Mouse (Mus musculus): Measurements from ENCODE around the gene Reln.

The Reln gene

GRCm38 (mm10) chr5:22094984-22095383, 249.5 kb downstream of the Reln start:
- DNase-seq: no peak

GRCm38 (mm10) chr5:22094043-22094442, 250.5 kb downstream of the Reln start:
- no peak for DNase-seq

- no peak for DNase-seq
These were observed 251.2 kb downstream of the Reln start for GRCm38 (mm10) chr5:22093157-22093865.

GRCm38 (mm10) chr5:22080468-22080986, 264.0 kb downstream of the Reln start:
- DNase-seq: no peak

- DNase-seq: no peak
These were observed 269.5 kb downstream of the Reln start for GRCm38 (mm10) chr5:22074971-22075370.

- no peak for DNase-seq
These were observed 271.9 kb downstream of the Reln start for GRCm38 (mm10) chr5:22072591-22072990.

GRCm38 (mm10) chr5:22059251-22059650, 285.3 kb downstream of the Reln start:
- no peak for DNase-seq

GRCm38 (mm10) chr5:22041825-22042224, 302.7 kb downstream of the Reln start:
- no peak for DNase-seq

GRCm38 (mm10) chr5:22039375-22040149, 304.9 kb downstream of the Reln start:
- DNase-seq: no peak

- no peak for DNase-seq
These were observed 309.3 kb downstream of the Reln start for GRCm38 (mm10) chr5:22035201-22035600.

GRCm38 (mm10) chr5:22033039-22033438, 311.5 kb downstream of the Reln start:
- no peak for DNase-seq

- no peak for DNase-seq
These were observed 312.8 kb downstream of the Reln start for GRCm38 (mm10) chr5:22031653-22032052.

- no peak for DNase-seq
These were observed 316.1 kb downstream of the Reln start for GRCm38 (mm10) chr5:22028379-22028778.

- DNase-seq: no peak
These were observed 317.1 kb downstream of the Reln start for GRCm38 (mm10) chr5:22027240-22027875.

- DNase-seq: no peak
These were observed 318.8 kb downstream of the Reln start for GRCm38 (mm10) chr5:22025746-22026145.

GRCm38 (mm10) chr5:22024108-22024507, 320.4 kb downstream of the Reln start:
- DNase-seq: no peak

GRCm38 (mm10) chr5:22017896-22018295, 326.6 kb downstream of the Reln start:
- DNase-seq: no peak

- no peak for DNase-seq
These were observed 330.0 kb downstream of the Reln start for GRCm38 (mm10) chr5:22014459-22014858.

GRCm38 (mm10) chr5:22009142-22009541, 335.4 kb downstream of the Reln start:
- no peak for DNase-seq

GRCm38 (mm10) chr5:22007304-22008059, 337.0 kb downstream of the Reln start:
- DNase-seq: no peak

GRCm38 (mm10) chr5:22003858-22004257, 340.6 kb downstream of the Reln start:
- DNase-seq: no peak

- no peak for DNase-seq
These were observed 356.8 kb downstream of the Reln start for GRCm38 (mm10) chr5:21987711-21988110.

GRCm38 (mm10) chr5:21986311-21986710, 358.2 kb downstream of the Reln start:
- DNase-seq: peak; percentile 9
